Mouse (Mus musculus): ENCODE measurements around the gene Trem1. TPM values are rescaled to one million over a fixed set of nuclear protein-coding genes. Genes with fewer than 3 reads are reported as not detected.

The Trem1 gene
- polyA plus RNA-seq, 1 experiment from 2014 or later, result not detected

Other genes starting within 250 kb of the Trem1 start
- gene 1700122O11Rik, start 194.5 kb upstream of the Trem1 start, polyA plus RNA-seq (2014; fragmentation: Nextera tagmentation; extraction: Ambion mirVana), result not detected in 2 replicates
- 0.18 TPM in 1 of 2 replicates, not detected in the other for gene 1700067P10Rik, start 143.4 kb upstream of the Trem1 start, polyA plus RNA-seq (2014; fragmentation: Nextera tagmentation; extraction: Ambion mirVana)
- not detected in 2 replicates for gene 9830107B12Rik, start 86.5 kb upstream of the Trem1 start, polyA plus RNA-seq (2014; fragmentation: Nextera tagmentation; extraction: Ambion mirVana)
- gene A530064D06Rik, start 65.5 kb upstream of the Trem1 start, polyA plus RNA-seq (2014; fragmentation: Nextera tagmentation; extraction: Ambion mirVana), result not detected in 2 replicates
- gene Trem3, start 15.0 kb downstream of the Trem1 start, polyA plus RNA-seq (2014; fragmentation: Nextera tagmentation; extraction: Ambion mirVana), result not detected in 2 replicates
- gene Treml4, start 31.5 kb downstream of the Trem1 start, polyA plus RNA-seq (2014; fragmentation: Nextera tagmentation; extraction: Ambion mirVana), result 0.44 TPM in 1 of 2 replicates, not detected in the other
- gene Treml2, start 66.7 kb downstream of the Trem1 start, polyA plus RNA-seq (2014; fragmentation: Nextera tagmentation; extraction: Ambion mirVana), result 0.09 TPM in 1 of 2 replicates, not detected in the other
- gene B430306N03Rik, start 83.4 kb downstream of the Trem1 start, polyA plus RNA-seq (2014; fragmentation: Nextera tagmentation; extraction: Ambion mirVana), result 0.05 and 0.18 TPM in 2 replicates
- 4.0 and 4.8 TPM in 2 replicates for gene Trem2, start 113.6 kb downstream of the Trem1 start, polyA plus RNA-seq (2014; fragmentation: Nextera tagmentation; extraction: Ambion mirVana)
- gene Treml1, start 127.1 kb downstream of the Trem1 start, polyA plus RNA-seq (2014; fragmentation: Nextera tagmentation; extraction: Ambion mirVana), result 0.37 and 0.60 TPM in 2 replicates
- gene Nfya, start 177.1 kb downstream of the Trem1 start, polyA plus RNA-seq (2014; fragmentation: Nextera tagmentation; extraction: Ambion mirVana), result 16.4 and 16.5 TPM in 2 replicates
- 36.2 and 36.3 TPM in 2 replicates for gene Oard1, start 177.2 kb downstream of the Trem1 start, polyA plus RNA-seq (2014; fragmentation: Nextera tagmentation; extraction: Ambion mirVana)
- gene Apobec2, start 200.2 kb downstream of the Trem1 start, polyA plus RNA-seq (2014; fragmentation: Nextera tagmentation; extraction: Ambion mirVana), result 0.52 and 0.63 TPM in 2 replicates
- gene Tspo2, start 218.8 kb downstream of the Trem1 start, polyA plus RNA-seq (2014; fragmentation: Nextera tagmentation; extraction: Ambion mirVana), result 1.0 and 1.2 TPM in 2 replicates
- gene Unc5cl, start 222.1 kb downstream of the Trem1 start, polyA plus RNA-seq (2014; fragmentation: Nextera tagmentation; extraction: Ambion mirVana), result 0.37 and 0.42 TPM in 2 replicates